Mouse (Mus musculus) heart, postnatal 0 days (tissue): ENCODE data around the gene Ccdc88c. TPM values are rescaled to one million over a fixed set of nuclear protein-coding genes. Genes with fewer than 3 reads are reported as not detected.

Experiments
- ATAC-seq: fragments of 200-750 bp; cut with Nextera tagmentation; 2 replicates; pipeline ENCODE4 v1.8.0; 2017; ENCODE audit warnings: low read depth, moderate number of reproducible peaks, moderate library complexity; ENCODE audit not compliant: insufficient read depth
- DNase-seq: peaks from one replicate; pipeline ENCODE4 v3.0.0-alpha.2; 2016; ENCODE audit warnings: low spot score
- H3K27ac ChIP-seq: fragments of 300-500 bp; sonication (generic); 2 replicates; pipeline ENCODE4 v1.5.1; 2014; ENCODE audit warnings: low read depth, mild to moderate bottlenecking
- H3K27me3 ChIP-seq: fragments of 300-500 bp; sonication (generic); 2 replicates; pipeline ENCODE4 v1.6.1; 2014; ENCODE audit warnings: low read length, mixed read lengths; ENCODE audit not compliant: control insufficient read depth, insufficient read depth
- H3K36me3 ChIP-seq: fragments of 300-500 bp; sonication (generic); replicated peaks from 2 replicates; pipeline ENCODE4 v1.6.1; 2014; ENCODE audit warnings: low read length, mixed read lengths; ENCODE audit not compliant: control insufficient read depth, insufficient read depth
- H3K4me1 ChIP-seq: fragments of 300-500 bp; sonication (generic); 2 replicates; pipeline ENCODE4 v1.6.1; 2014; ENCODE audit warnings: antibody characterized with exemption; ENCODE audit not compliant: control insufficient read depth, insufficient read depth
- H3K4me2 ChIP-seq: fragments of 300-500 bp; sonication (generic); 2 replicates; pipeline ENCODE4 v1.6.1; 2014; ENCODE audit warnings: low read depth, mild to moderate bottlenecking, low read length, moderate library complexity
- H3K4me3 ChIP-seq: fragments of 300-500 bp; sonication (generic); 2 replicates; pipeline ENCODE4 v1.5.1; 2014; ENCODE audit warnings: low read depth, low read length
- H3K9ac ChIP-seq: fragments of 300-500 bp; sonication (generic); replicated peaks from 2 replicates; pipeline ENCODE4 v1.6.1; 2014; ENCODE audit warnings: low read depth, low read length, mixed read lengths
- H3K9me3 ChIP-seq: fragments of 300-500 bp; sonication (generic); replicated peaks from 2 replicates; pipeline ENCODE4 v1.6.1; 2016; ENCODE audit warnings: low read length; ENCODE audit not compliant: control insufficient read depth
- CTCF ChIP-seq: IDR thresholded peaks from 2 replicates; pipeline ENCODE4 v1.5.1; 2016; ENCODE audit warnings: antibody characterized with exemption, control low read depth, low read depth
- EP300 ChIP-seq: IDR thresholded peaks from 2 replicates; pipeline ENCODE4 v1.6.1; 2016; ENCODE audit warnings: antibody characterized with exemption, low read depth
- WGBS: fragments of 180-500 bp; shearing (Covaris S2); extraction: QIAGEN DNeasy Blood & Tissue Kit; methylation state at CpG from one replicate; pipeline ENCODE4 v1.1.7; 2014; 5-methylcytosine and 5-hydroxymethylcytosine counted together
- polyA plus RNA-seq: library from polyadenylated mRNA; unstranded; fragments of >200 nt; fragmentation: Nextera tagmentation; extraction: Ambion mirVana; gene quantifications from 2 replicates; pipeline ENCODE4 v1.2.1, GENCODE M21; 2015
- total RNA-seq: library from RNA; depleted of rRNA; stranded (reverse); fragments of >200 nt; gene quantifications from 2 replicates; pipeline ENCODE4 v1.2.3, GENCODE M21; 2014; ENCODE audit warnings: low replicate concordance

Gene Ccdc88c
- total and polyA plus RNA-seq, 2 experiments from 2014 or later = 1.6 to 4.7 TPM

DNA sequence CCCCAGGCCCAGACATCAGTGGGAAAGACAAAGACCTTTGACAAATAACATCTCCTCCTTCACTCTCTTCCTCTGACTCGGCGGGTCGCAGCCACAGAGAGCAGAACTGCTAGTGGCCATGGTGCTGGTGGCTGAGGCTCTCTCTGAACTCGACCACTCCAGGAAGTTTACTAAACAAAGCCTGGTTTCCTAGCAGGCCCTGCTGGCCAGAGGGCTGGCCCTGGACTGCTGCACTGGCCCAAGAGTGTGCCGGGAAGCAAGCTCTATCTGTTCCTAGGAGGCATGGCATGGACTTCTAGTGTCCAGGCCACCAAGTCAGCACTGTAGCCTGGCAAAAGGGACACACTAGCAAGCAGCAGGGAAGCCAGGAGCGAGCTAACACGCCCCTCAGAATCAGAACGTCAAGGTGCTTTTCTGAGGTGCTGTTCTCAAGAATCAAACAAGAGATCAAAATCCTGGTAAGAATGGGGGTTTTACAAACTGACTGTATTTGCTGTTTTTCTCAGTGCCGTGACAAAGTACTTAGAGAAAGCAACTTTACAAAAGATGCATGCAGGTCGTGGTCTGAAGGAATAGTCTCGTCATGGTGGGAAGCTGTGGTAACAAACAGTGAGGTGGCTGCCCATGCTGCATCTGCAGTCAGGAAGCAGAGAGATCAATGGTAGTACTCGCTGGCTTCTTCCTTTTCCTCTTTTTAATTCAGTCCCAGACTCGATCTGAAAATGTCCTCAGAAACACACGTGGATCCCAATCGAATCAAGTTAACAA is 50.7 kb downstream of the Ccdc88c start:
- H3K4me2 ChIP-seq = no peak overlapping the region
- no peaks in the 10 kb centered on the region for H3K9me3 ChIP-seq
- H3K4me1 ChIP-seq = peaks cover 9% of the 10 kb centered on the region; the same call in 1 of the 2 replicates
- H3K9ac ChIP-seq = no peak overlapping the region
- no peak overlapping the region for H3K4me3 ChIP-seq
- WGBS = 60% methylated on average over 15 of the region's 15 CpGs
- no peak for DNase-seq
- H3K36me3 ChIP-seq = no peaks in the 10 kb centered on the region
- H3K27ac ChIP-seq = no peak overlapping the region
- no peaks in the 10 kb centered on the region for H3K27me3 ChIP-seq
- ATAC-seq = no peak
- TF ChIP-seq CTCF (no peak), EP300 (no peak)

DNA sequence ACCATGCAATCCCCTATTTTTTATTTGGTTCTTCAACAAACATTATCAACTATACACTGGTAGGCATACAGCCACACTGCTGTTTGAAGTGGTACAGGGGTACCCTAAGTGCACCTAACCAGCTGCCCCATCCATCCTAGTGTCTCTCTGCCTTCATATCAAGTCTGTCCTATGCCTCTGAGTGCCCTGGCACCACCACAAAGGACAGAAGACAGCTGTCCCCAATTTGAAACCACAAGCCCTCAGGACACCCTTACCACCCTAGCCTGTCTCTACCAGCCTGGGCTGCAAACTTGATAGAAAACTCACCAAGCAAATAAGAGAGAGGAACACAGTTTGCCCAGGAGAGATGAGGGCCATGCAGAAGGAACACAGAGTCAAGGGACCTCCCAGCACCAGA is 51.3 kb downstream of the Ccdc88c start:
- no peak for TF ChIP-seq EP300
- TF ChIP-seq CTCF = no peak
- H3K4me2 ChIP-seq = no peak overlapping the region
- DNase-seq (no peak), ATAC-seq (no peak)
- H3K27ac ChIP-seq = no peak overlapping the region
- H3K36me3 ChIP-seq = no peaks in the 10 kb centered on the region
- H3K9ac ChIP-seq = no peak overlapping the region
- H3K4me1 ChIP-seq = peaks cover 9% of the 10 kb centered on the region; the same call in 1 of the 2 replicates
- H3K27me3 ChIP-seq = no peaks in the 10 kb centered on the region
- H3K4me3 ChIP-seq = no peak overlapping the region
- no peaks in the 10 kb centered on the region for H3K9me3 ChIP-seq

DNA sequence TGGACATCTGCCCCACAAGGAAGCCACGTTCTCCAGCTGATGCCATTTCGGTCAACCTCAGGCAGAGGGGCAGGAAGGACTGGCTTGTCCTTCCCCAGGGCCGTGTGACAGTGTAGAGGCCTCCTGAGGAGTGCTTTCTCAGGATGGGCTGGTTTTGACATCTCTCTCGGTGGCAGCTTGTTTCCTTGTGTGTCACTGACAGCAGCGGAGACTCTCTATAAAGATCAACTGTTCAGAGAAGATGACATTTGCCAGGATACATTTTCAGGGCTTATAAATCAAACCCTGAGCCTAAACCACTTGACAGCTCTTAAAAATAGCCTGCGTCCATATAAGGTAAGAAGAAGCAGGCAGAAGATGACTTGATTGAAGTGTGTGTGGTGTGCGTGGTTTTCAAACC is 59.0 kb downstream of the Ccdc88c start:
- TF ChIP-seq CTCF (no peak), EP300 (no peak)
- WGBS = 54% methylated on average over 7 of the region's 7 CpGs
- H3K27ac ChIP-seq = no peak overlapping the region
- H3K9ac ChIP-seq = no peak overlapping the region
- DNase-seq = no peak
- H3K9me3 ChIP-seq = no peaks in the 10 kb centered on the region
- no peak for ATAC-seq
- no peaks in the 10 kb centered on the region for H3K27me3 ChIP-seq
- no peak overlapping the region for H3K4me2 ChIP-seq
- no peak overlapping the region for H3K4me3 ChIP-seq
- H3K4me1 ChIP-seq = no peaks in the 10 kb centered on the region
- H3K36me3 ChIP-seq = no peaks in the 10 kb centered on the region

DNA sequence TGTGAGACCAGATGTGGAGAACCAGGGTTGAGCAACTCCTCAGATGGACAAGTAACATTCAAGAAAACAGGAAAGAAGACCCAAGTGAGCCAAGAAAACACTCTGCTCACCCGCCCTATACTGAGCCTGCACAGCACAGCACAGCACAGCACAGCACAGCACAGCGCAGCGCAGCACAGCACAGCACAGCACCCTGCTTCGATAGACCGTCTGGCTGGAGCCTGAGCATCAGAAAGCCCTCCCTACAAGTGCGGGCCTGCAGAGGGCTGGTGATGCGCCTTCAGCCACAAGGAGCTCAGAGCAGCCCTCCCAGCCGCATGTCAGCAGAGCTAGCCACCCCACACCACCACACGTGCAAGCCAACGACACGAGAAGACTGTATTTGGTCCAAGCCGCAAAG is 61.5 kb downstream of the Ccdc88c start:
- Histone ChIP-seq H3K9ac (no peak overlapping the region), H3K27ac (no peak overlapping the region), H3K4me1 (no peaks in the 10 kb centered on the region), H3K4me2 (no peak overlapping the region), H3K4me3 (no peak overlapping the region), H3K9me3 (no peaks in the 10 kb centered on the region), H3K27me3 (no peaks in the 10 kb centered on the region), H3K36me3 (no peaks in the 10 kb centered on the region)
- TF ChIP-seq CTCF (no peak), EP300 (no peak)
- ATAC-seq (no peak), DNase-seq (no peak)
- 89% methylated on average over 12 of the region's 12 CpGs for WGBS

DNA sequence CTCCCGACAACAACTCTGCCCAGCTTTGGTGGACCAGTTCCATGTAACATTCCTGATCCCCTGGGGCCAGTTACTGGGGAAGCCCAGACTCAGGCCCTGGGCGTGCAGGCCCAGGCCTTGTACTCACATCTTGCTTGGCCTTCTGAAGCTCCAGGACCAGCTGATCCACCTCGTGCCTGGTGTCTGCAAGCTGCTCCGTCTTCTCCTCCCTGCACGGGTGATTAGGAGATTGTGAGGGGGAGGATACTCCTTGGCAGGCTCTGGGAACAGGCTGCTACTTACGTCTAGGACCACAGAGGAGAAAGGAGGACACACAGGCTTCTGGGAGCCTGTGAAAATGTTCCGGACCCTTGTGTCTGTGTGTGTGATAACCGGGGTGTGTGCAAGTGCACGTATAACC is 62.6 kb downstream of the Ccdc88c start:
- no peak for TF ChIP-seq CTCF
- TF ChIP-seq EP300 = no peak
- Histone ChIP-seq H3K4me1 (no peaks in the 10 kb centered on the region), H3K27ac (no peak overlapping the region), H3K36me3 (no peaks in the 10 kb centered on the region), H3K4me3 (no peak overlapping the region), H3K9ac (no peak overlapping the region), H3K27me3 (no peaks in the 10 kb centered on the region), H3K4me2 (no peak overlapping the region), H3K9me3 (no peaks in the 10 kb centered on the region)
- DNase-seq (no peak), ATAC-seq (no peak)
- 63% methylated on average over 9 of the region's 9 CpGs for WGBS

DNA sequence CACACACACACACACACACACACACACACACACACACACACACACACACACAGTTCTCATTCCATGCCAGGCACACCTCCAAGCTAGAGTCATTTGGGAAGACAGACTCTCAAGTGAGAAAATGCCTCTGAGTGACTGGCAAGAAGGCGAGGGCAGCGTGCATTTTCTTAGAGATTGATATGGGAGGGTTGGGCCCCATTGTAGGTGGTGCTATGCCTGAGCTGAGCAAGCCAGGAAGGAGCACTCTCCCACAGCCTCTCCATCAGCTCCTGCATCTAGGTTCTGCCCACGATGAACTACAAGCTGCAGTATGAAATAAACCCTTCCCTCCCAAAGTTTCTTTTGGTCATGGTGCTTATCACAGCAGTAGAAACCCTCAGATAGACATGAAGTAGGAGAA is 63.6 kb downstream of the Ccdc88c start:
- Histone ChIP-seq H3K27me3 (no peaks in the 10 kb centered on the region), H3K36me3 (no peaks in the 10 kb centered on the region), H3K4me2 (no peak overlapping the region), H3K27ac (no peak overlapping the region), H3K4me3 (no peak overlapping the region), H3K9ac (no peak overlapping the region), H3K9me3 (no peaks in the 10 kb centered on the region), H3K4me1 (no peaks in the 10 kb centered on the region)
- 73% methylated on average over 3 of the region's 3 CpGs for WGBS
- ATAC-seq (no peak), DNase-seq (no peak)
- no peak for TF ChIP-seq CTCF
